Mouse (Mus musculus) regulatory T cell (primary cell): ENCODE results near the gene Olfr893.
"Not testable (repeated sequence)": the region's sequence is repeated elsewhere in the genome, so short reads cannot be mapped to it uniquely, and the experiment has no call there.

Experiments
- in situ Hi-C: fragments of 300-600 bp; cut with MboI, MseI; formaldehyde crosslinking; loops from one replicate; pipeline ENCODE4 v1.15.1; 2025; ENCODE audit warnings: high pct_unique_total_duplicates

Gene Olfr893

DNA sequence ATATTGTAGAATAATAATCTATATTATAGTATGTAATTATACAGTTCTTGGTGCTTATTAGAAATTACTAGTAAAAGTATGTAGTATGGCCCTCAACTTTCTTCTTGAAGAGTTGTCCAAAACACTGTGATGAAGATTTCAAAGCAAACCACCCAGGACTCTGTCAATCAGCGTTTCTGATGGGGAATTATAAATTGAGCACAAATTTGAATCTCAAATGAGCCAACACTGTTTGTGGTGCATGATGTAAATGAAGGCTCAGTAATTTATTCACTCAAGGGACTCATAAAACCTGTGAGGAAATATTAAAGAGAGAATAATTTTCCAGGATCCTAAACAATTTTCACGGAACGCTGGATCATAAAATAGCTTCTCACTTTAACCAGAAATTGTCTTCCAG lies at the start of gene Olfr893:
Gene Olfr893 (plus strand): TSS at position 301 of the 400 bp plus-strand sequence.
- in situ Hi-C loops, result no loop called here

DNA sequence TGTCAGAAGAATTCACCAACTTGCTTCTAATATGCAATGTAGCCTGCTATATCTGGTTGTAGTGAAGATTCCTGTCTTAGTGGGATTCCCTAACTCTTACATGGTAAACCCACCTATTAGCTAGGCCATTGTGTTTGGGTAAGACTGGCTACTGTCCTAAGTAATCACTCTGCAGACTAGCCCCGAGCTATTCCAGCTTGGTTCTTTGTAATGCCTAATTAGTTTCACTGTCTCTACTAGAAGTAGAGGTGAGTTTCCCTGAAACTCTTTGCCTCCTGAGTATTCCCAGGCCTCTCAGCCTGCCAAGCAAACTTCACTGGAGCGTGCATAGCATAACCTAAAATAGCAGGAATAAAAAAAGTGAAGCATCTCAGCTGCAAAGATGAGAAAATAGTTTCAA lies 39.8 kb upstream of the Olfr893 start:
- in situ Hi-C loops, result not testable (repeated sequence)

DNA sequence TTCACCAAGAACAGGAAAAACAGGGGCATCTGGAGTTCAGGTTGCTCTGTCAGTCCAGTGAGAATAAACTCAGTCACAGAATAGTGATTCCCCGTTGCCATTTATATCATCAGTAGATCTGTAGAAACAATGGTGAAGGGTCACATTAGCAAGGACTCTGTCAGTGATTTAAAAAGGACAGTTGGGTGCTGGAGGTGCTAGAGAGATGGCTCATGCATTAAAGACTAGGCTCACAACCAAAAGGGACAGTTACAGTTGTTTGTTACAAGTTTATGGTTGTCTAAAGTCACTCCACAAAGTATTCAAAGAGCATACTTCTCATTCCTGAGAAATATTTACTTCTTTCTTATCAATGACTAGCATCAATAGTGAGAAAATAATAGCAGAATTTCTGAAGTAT lies 27.4 kb upstream of the Olfr893 start, which contains the start of gene Olfr891:
Gene Olfr891 (minus strand): TSS at position 101 of the 400 bp plus-strand sequence.
- in situ Hi-C loops, result no loop called here

DNA sequence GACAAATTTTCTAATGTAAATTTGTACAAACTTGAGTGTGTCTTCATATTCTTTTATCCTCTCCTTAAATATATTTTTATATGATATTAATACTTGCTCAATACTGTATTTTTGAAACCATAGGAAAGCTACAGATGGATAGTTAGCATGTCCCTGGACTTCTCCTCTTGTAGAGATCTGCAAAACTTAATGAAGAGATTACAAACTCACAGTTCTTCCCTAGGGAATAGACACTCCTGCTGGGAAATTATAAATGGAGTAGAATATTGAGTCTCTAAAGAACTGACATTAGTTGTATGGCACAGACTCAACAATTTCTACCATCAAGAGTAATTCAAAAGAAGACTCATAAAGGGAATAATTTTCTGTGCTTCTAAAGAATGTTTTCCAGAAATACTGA lies 9.6 kb downstream of the Olfr893 start, which contains the start of gene Olfr894:
Gene Olfr894 (plus strand): TSS at position 301 of the 400 bp plus-strand sequence.
- in situ Hi-C loops, result no loop called here

DNA sequence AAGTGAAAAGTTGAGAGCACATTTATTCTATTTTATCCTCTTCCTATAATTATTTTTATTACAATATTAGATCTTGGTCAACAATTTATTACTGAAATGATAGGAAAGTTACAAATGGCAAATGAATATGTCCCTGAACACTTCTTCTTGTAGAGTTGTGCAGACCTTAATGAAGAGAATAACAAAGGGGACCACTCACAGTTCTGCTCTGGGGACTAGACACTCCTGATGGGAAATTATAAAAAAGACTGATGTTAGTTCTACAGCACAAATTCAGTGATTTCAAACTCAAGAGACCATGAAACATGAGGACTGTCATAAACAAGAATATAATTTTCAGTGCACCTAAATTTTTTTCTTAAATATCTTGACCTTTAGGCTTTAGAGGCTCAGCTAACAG lies 44.3 kb downstream of the Olfr893 start, which contains the start of gene Olfr143:
Gene Olfr143 (plus strand): TSS at position 301 of the 400 bp plus-strand sequence.
- in situ Hi-C loops, result no loop called here
